Mouse (Mus musculus) thymus, postnatal 36 days (tissue): ENCODE data around the gene Rs1.
"Not testable (repeated sequence)": the region's sequence is repeated elsewhere in the genome, so short reads cannot be mapped to it uniquely, and the experiment has no call there.

Source experiments
- DNase-seq, 2 experiments: peaks; one replicate each; pipeline ENCODE4 v3.0.0; 2022; ENCODE audit warnings: mixed read lengths in 2 of 2

Rs1 gene

DNA sequence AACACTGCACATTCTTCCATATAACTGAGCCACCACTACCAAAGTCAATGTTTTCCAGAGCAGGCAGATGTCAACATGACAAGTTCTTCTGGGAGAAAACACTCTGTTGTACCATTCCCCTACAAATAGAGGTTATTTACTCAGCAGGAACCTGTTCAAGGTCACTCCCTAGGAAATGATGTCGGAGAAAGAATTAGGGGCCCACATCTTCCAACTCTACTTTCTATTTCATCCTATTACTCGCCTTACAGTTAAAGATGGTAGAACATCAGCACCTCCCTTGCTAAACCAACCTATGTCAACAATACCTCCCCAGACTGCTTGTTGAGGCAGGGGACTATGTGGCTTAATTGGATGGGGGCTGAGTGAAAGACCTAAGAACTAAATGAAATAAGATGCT, at the start of gene Rs1:
Gene Rs1 (plus strand): TSS at position 301 of the 400 bp plus-strand sequence.
- DNase-seq, result no peak

GRCm38 (mm10) chrX:160735650-160736049, 32.2 kb upstream of the Rs1 start, which contains the start of gene Ppef1:
TSS of gene Ppef1 (minus strand) at chrX:160735765.
- no peak for DNase-seq

DNA sequence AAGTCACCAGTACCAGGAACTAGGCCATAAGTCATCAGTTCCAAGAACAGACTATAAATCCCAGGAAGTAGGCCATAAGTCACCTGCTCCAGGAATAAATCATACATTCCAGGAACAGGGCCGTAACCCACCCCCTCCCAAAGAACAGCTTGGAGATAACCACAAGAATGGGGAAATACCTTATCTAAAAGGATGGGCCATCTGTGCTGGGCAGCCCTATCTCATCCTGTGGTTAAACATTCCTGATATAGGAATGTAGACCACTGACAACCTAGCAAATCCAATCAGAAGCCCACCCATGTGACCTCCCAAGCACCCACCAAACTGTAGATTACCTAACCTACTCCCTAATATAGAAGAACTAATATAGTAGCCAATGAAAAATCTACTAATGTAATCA, 22.4 kb upstream of the Rs1 start:
- no peak for DNase-seq

DNA sequence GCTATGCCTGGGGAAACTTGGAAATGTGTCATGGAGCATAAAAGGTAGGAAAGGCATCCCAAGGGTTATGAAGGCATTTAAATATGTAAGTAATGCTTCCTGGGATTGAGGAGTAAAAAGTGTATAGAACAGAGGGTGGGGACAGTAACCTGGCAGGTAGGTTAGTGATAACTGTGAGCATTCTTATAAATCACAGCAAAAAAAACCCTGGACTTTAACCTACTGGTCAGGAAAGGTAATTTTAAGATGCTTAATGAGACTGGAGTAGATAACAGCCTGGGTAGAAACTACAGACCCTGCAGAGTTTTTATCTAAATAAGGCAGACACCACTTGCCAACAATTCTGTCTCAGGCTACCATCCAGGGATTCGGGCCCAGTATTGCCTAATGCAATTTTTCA, 19.2 kb upstream of the Rs1 start:
- DNase-seq, result no peak

- no peak for DNase-seq
Observed at GRCm38 (mm10) chrX:160750808-160751207, 17.0 kb upstream of the Rs1 start.

- peak; percentile 86 to 89 for DNase-seq
Observed at GRCm38 (mm10) chrX:160765389-160766232, 2.2 kb upstream of the Rs1 start.

- DNase-seq, result no peak
Observed at GRCm38 (mm10) chrX:160766233-160766616, 1.6 kb upstream of the Rs1 start.

DNA sequence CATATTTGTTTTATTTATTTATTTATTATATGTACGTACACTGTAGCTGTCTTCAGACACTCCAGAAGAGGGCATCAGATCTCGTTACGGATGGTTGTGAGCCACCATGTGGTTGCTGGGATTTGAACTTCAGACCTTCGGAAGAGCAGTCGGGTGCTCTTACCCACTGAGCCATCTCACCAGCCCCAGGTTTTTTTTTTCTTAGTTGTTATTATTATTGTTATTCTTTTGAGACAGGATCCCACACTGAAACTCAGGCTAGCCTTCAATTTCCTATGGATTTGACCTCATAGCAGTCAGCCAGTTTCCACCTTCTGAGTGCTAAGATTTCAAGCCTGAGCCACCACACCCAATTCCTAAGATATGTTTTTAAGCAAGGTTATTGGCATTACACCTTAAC, 1.8 kb downstream of the Rs1 start:
- DNase-seq, result not testable (repeated sequence)

- no peak for DNase-seq
Observed at GRCm38 (mm10) chrX:160773033-160773432, 5.2 kb downstream of the Rs1 start.

DNA sequence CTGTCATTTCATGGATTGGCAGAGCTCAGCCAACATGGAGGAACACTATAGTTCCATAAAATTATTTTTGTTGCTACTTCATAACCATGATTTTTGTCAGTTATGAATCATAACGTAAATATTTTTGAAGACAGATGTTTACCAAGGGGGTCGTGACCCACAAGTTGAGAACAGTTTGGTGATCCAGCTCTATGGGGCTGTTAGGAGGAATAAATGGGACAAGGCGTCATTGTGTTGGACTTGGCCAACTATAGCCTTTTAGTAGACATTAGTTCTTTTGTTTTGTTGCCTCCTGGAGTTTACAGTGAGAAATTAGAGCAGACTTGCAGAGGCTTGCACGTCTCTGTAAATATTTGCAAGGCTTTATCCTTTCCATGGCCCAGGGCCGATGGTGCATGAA, 14.5 kb downstream of the Rs1 start:
- no peak for DNase-seq

GRCm38 (mm10) chrX:160794920-160795319, 27.1 kb downstream of the Rs1 start:
- no peak for DNase-seq

- DNase-seq, result no peak
Observed at GRCm38 (mm10) chrX:160804409-160805150, 36.8 kb downstream of the Rs1 start.

GRCm38 (mm10) chrX:160808226-160808625, 40.4 kb downstream of the Rs1 start:
- no peak for DNase-seq
